Comparison of ENCODE assay signal across 12 mouse cellular contexts in genomic region chr3:132510240-132510639, GRCm38 (mm10).
"Had no signal": no experiment of that assay in that cellular context is flagged by ENCODE, and none has a peak within 500 bp of the region (broad histone marks: within the 10 kb centered on the region; RNA-seq: fewer than 3 reads in every experiment).

No protein-coding gene starts in this region.

- DNase-seq: kidney, adult 18-20 months; kidney, postnatal 10 days; kidney, postnatal 4 days; left cerebral cortex, postnatal 4 days; lung, adult 18-20 months; right cerebral cortex, postnatal 14 days; thymus, adult 2 months; thymus, postnatal 25 days had no signal

- H3K9ac ChIP-seq: limb, embryonic 15.5 days; liver, embryonic 14.5 days; stomach, embryonic 15.5 days had no signal

- H3K9me3 ChIP-seq: limb, embryonic 15.5 days; stomach, embryonic 15.5 days had no signal

- H3K4me2 ChIP-seq: limb, embryonic 15.5 days; stomach, embryonic 15.5 days had no signal

- H3K4me3 ChIP-seq: layer of hippocampus, adult 2 months; limb, embryonic 15.5 days; stomach, embryonic 15.5 days had no signal

- H3K36me3 ChIP-seq: limb, embryonic 15.5 days; stomach, embryonic 15.5 days had no signal

- H3K4me1 ChIP-seq: limb, embryonic 15.5 days; stomach, embryonic 15.5 days had no signal

- H3K27ac ChIP-seq: layer of hippocampus, adult 2 months; limb, embryonic 15.5 days; liver, embryonic 14.5 days; stomach, embryonic 15.5 days had no signal

- H3K27me3 ChIP-seq: limb, embryonic 15.5 days; stomach, embryonic 15.5 days had no signal
